Mouse (Mus musculus): Measurements from ENCODE around the gene Dennd1a. TPM values are rescaled to one million over a fixed set of nuclear protein-coding genes. Genes with fewer than 3 reads are reported as not detected.
A peak's percentile ranks its signal among the peaks of the same experiment; 100 is the strongest.

The Dennd1a gene
- polyA plus RNA-seq, 1 experiment: 47.8 TPM

GRCm38 (mm10) chr2:37836926-37837325, 450.3 kb downstream of the Dennd1a start:
- DNase-seq (ENCODE audit: extremely low spot score in 1 of 2, low spot score in 1 of 2): no peak

GRCm38 (mm10) chr2:37832253-37832652, 454.9 kb downstream of the Dennd1a start:
- no peak for DNase-seq (ENCODE audit: extremely low spot score in 1 of 2, low spot score in 1 of 2)

GRCm38 (mm10) chr2:37829758-37830275, 457.4 kb downstream of the Dennd1a start:
- no peak for DNase-seq (ENCODE audit: extremely low spot score in 1 of 2, low spot score in 1 of 2)

- no peak for DNase-seq (ENCODE audit: extremely low spot score in 1 of 2, low spot score in 1 of 2)
Observed at GRCm38 (mm10) chr2:37823826-37824225, 463.4 kb downstream of the Dennd1a start.

- no peak for DNase-seq (ENCODE audit: extremely low spot score in 1 of 2, low spot score in 1 of 2)
Observed at GRCm38 (mm10) chr2:37822122-37822521, 465.1 kb downstream of the Dennd1a start.

GRCm38 (mm10) chr2:37819526-37820152, 467.6 kb downstream of the Dennd1a start:
- no peak for DNase-seq (ENCODE audit: extremely low spot score in 1 of 2, low spot score in 1 of 2)

GRCm38 (mm10) chr2:37818761-37819525, 468.2 kb downstream of the Dennd1a start:
- no peak for DNase-seq (ENCODE audit: extremely low spot score in 1 of 2, low spot score in 1 of 2)

GRCm38 (mm10) chr2:37815676-37816075, 471.5 kb downstream of the Dennd1a start:
- DNase-seq (ENCODE audit: extremely low spot score in 1 of 2, low spot score in 1 of 2): peak; percentile 72 to 94

- DNase-seq (ENCODE audit: extremely low spot score in 1 of 2, low spot score in 1 of 2): peak in 1 of 2 experiments; percentile 37
Observed at GRCm38 (mm10) chr2:37814820-37815361, 472.3 kb downstream of the Dennd1a start.

GRCm38 (mm10) chr2:37812401-37812800, 474.8 kb downstream of the Dennd1a start:
- DNase-seq (ENCODE audit: extremely low spot score in 1 of 2, low spot score in 1 of 2): no peak

- DNase-seq (ENCODE audit: extremely low spot score in 1 of 2, low spot score in 1 of 2): no peak
Observed at GRCm38 (mm10) chr2:37811682-37812081, 475.5 kb downstream of the Dennd1a start.

- DNase-seq (ENCODE audit: extremely low spot score in 1 of 2, low spot score in 1 of 2): peak; percentile 51 to 82
Observed at GRCm38 (mm10) chr2:37802610-37803212, 484.5 kb downstream of the Dennd1a start.

- no peak for DNase-seq (ENCODE audit: extremely low spot score in 1 of 2, low spot score in 1 of 2)
Observed at GRCm38 (mm10) chr2:37801687-37802086, 485.5 kb downstream of the Dennd1a start.

- DNase-seq (ENCODE audit: extremely low spot score in 1 of 2, low spot score in 1 of 2): no peak
Observed at GRCm38 (mm10) chr2:37799137-37799536, 488.1 kb downstream of the Dennd1a start.

GRCm38 (mm10) chr2:37797046-37797445, 490.1 kb downstream of the Dennd1a start:
- no peak for DNase-seq (ENCODE audit: extremely low spot score in 1 of 2, low spot score in 1 of 2)

- DNase-seq (ENCODE audit: extremely low spot score in 1 of 2, low spot score in 1 of 2): no peak
Observed at GRCm38 (mm10) chr2:37796021-37796420, 491.2 kb downstream of the Dennd1a start.

- DNase-seq (ENCODE audit: extremely low spot score in 1 of 2, low spot score in 1 of 2): no peak
Observed at GRCm38 (mm10) chr2:37791340-37791739, 495.9 kb downstream of the Dennd1a start.

- DNase-seq (ENCODE audit: extremely low spot score in 1 of 2, low spot score in 1 of 2): no peak
Observed at GRCm38 (mm10) chr2:37790738-37791137, 496.5 kb downstream of the Dennd1a start.

GRCm38 (mm10) chr2:37789995-37790394, 497.2 kb downstream of the Dennd1a start:
- DNase-seq (ENCODE audit: extremely low spot score in 1 of 2, low spot score in 1 of 2): no peak

GRCm38 (mm10) chr2:37789029-37789428, 498.2 kb downstream of the Dennd1a start:
- no peak for DNase-seq (ENCODE audit: extremely low spot score in 1 of 2, low spot score in 1 of 2)

Data from frontal cortex, adult 2 months (tissue).